Mouse (Mus musculus) neutrophil, adult 83 days (primary cell): ENCODE results near the gene Zfp146. TPM values are rescaled to one million over a fixed set of nuclear protein-coding genes. Genes with fewer than 3 reads are reported as not detected.

Source experiments
- total RNA-seq, 2 experiments: library from RNA; stranded (reverse); gene quantifications; one replicate each; pipeline ENCODE4 v1.2.4; 2023

Gene Zfp146
- total RNA-seq = 10 to 100 TPM; 14.2 to 16.0 TPM

DNA sequence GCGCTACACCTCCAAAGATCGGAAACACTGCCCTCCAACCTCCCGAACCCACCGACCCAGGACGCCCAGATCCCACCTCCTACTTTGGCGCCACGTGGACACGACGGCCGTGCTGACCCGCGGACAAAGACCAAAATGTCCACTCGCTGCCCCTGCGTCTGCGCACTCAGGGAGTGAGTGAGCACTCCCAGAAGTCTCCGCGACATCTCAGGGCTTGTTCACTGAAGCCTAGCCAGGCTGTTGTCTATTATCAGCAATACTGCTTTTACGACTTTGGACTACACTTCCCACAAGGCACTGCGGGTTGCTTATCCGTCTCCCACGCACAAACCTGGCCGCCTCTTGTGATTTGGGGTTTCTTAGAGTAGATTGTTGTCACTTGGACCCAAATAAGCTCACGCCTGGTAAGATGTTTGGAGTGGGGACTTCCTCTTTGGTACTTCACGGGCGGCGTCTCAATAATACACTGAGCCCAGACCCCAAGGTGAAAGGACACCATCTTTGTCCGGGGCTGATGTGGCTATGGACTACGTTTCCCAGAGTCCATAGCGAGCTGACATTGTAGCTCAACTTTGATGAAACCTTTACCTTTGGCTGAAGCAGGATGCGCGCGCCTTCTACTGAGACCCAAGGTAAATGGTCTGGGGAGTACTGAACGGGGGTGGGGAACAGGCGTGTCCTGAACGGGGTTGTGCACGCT lies at the start of gene Zfp146:
Gene Zfp146 (minus strand): TSS at position 168 of the 700 bp plus-strand sequence.

DNA sequence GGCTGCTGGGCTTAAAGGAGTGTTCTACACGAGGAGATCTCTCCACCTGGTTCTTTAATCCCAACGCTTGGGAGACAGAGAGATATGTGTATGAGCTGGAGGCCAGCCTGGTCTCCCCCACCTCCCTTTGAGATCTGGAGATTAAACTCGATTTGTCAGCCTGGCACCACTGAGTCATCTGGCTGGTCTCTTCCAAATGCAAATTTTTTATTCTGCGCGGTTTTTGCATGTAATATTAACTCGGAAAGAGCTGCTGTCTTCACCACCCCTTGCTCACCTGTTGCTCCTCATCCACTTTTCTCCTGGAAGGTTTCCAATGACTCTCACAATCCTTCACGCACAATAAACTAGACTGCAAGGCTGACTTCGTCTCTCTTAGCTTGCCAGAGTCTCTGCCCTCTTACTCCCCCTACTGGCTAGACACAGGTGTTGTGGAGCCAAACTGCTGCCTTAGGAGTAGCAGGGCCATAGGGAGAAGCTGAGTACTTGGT lies 29.0 kb upstream of the Zfp146 start, which contains the start of gene Capns1:
Gene Capns1 (minus strand): TSS at position 331 of the 491 bp plus-strand sequence.

DNA sequence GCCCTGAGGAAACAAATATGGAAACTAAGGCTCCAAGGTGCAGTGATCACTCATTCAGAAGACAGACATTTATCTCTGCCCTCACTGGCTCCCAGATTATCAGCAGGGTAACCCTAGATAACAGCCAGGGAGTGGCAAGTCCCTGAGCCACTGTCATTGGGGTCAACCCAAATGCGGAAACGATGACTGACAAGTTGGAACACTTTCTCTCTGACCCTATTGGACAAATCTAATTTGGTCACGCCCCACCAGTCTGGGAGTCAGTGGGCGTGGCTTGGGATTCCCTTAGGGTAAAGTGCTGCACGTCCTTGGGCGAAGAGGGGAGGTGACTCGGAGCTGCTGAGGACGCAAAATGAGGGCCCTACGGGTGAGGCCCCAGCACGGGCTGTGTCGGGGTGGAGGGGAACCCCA lies 14.3 kb upstream of the Zfp146 start, which contains the start of gene Cox7a1:
Gene Cox7a1 (plus strand): TSS at position 266 of the 411 bp plus-strand sequence.

DNA sequence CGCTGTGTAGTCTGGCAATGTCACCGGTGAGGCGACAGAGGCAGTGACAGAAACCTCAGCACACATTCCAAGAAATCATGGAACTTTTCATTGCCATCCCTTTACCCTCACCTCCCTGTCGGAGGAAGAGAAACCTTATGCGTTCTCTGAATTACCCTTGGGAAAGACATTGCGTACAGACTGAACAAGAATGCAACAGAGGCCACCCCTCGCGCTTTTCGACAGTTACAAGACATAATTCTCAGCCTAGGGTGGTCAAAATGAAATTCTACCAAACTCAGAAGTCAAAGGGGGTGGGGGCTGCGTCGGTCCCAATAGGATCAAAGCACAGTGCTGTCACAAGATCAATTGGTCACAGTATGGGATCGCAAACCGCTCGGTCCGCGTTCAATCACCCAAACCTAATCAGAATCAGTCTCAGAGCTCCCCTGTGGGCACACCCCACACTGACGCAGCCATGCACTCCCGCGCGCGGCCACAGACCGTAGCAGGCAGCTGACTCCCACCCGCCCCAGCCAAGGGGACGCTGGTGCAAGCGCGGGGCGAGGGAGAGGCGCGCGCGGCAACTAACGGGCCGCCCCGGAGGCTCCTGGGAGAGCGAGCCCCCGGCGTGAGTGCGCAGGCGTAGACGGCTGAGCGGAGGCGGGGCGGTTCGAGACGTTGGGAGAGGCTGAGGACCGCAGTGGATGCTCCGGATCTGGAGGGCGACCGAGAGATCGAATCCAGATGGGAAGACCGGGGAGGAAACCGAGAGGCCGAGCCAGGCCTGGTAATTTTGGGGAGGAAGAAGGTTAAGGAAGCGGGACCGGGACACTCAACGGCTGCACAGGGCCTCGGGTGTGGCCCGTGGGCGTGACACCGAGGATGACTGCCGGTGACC lies 48.0 kb downstream of the Zfp146 start, which contains the start of gene Zfp382:
Gene Zfp382 (plus strand): TSS at position 635 of the 880 bp plus-strand sequence.

Other genes starting within 250 kb of the Zfp146 start
- gene Zfp74, start 215.7 kb downstream of the Zfp146 start, total RNA-seq = 1 to 10 TPM; 3.4 to 3.7 TPM
- gene Zfp568, start 185.8 kb downstream of the Zfp146 start, total RNA-seq = 10 to 100 TPM; 13.3 to 16.3 TPM
- under 1 TPM; 0.57 to 0.61 TPM for gene Zfp14, start 118.4 kb downstream of the Zfp146 start, total RNA-seq
- under 1 TPM; 0.75 to 0.86 TPM for gene Zfp82, start 96.8 kb downstream of the Zfp146 start, total RNA-seq
- gene Gm26920, start 79.3 kb downstream of the Zfp146 start, total RNA-seq = not detected
- gene Zfp566, start 79.2 kb downstream of the Zfp146 start, total RNA-seq = 1 to 10 TPM in 1 of 2 experiments, under 1 TPM in 1; 0.92 to 1.0 TPM
- 10 to 100 TPM in 1 of 2 experiments, 1 to 10 TPM in 1; 7.2 to 10.1 TPM for gene Zfp260, start 75.0 kb downstream of the Zfp146 start, total RNA-seq
- gene Zfp382, start 47.8 kb downstream of the Zfp146 start, total RNA-seq = 1 to 10 TPM; 7.1 to 9.1 TPM
- gene Cox7a1, start 14.4 kb upstream of the Zfp146 start, total RNA-seq = 1 to 10 TPM in 1 of 2 experiments, not detected in 1; 1.4 TPM
- 100 to 1,000 TPM; 216 to 218 TPM for gene Capns1, start 29.1 kb upstream of the Zfp146 start, total RNA-seq
- 10 to 100 TPM; 29.7 to 30.5 TPM for gene Polr2i, start 62.2 kb upstream of the Zfp146 start, total RNA-seq
- gene Tbcb, start 62.5 kb upstream of the Zfp146 start, total RNA-seq = 10 to 100 TPM; 47.2 to 53.8 TPM
- gene Ovol3, start 66.0 kb upstream of the Zfp146 start, total RNA-seq = not detected
- gene Thap8, start 110.3 kb upstream of the Zfp146 start, total RNA-seq = 1 to 10 TPM; 1.0 to 1.1 TPM
- 10 to 100 TPM; 15.1 to 21.7 TPM for gene Wdr62, start 110.7 kb upstream of the Zfp146 start, total RNA-seq
- gene Clip3, start 122.0 kb upstream of the Zfp146 start, total RNA-seq = not detected
- 10 to 100 TPM; 11.1 to 13.8 TPM for gene Alkbh6, start 139.0 kb upstream of the Zfp146 start, total RNA-seq
- gene Syne4, start 145.1 kb upstream of the Zfp146 start, total RNA-seq = under 1 TPM in 1 of 2 experiments, not detected in 1; 0.77 TPM
- under 1 TPM; 0.31 to 0.33 TPM for gene E130208F15Rik, start 152.0 kb upstream of the Zfp146 start, total RNA-seq
- gene Sdhaf1, start 154.1 kb upstream of the Zfp146 start, total RNA-seq = 1 to 10 TPM; 2.0 to 3.4 TPM
- gene Lrfn3, start 193.0 kb upstream of the Zfp146 start, total RNA-seq = not detected
- gene Tyrobp, start 244.0 kb upstream of the Zfp146 start, total RNA-seq = 1,000 to 10,000 TPM; 1,969 to 2,032 TPM